Mouse (Mus musculus): ENCODE measurements at regions not wholly inside any gene's neighbourhood (a gene's known extent, or its start where the extent isn't known, plus 50 kb on each side); places are given as distances from the start of the nearest gene placed in this dataset.

DNA sequence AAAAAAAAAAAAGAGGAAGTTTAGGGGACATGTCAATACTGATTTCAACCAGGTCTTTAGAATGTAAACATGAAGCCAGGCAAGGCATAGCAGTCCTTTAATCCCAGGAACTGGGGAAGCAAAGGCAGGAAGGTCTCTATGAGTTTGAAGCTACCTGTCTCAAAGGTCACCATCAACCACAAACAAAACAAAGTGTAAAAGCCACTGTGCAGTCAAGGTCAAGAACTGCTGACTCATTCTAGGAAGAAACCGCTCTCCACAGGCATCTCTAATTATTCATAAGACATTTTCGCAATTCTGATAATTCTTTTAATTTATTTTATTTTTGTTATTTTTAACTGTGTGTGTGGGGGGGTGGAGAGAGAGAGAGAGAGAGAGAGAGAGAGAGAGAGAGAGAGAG lies 364.0 kb downstream of the Cntnap4 start:
- DNase-seq (ENCODE audit: low spot score), result no peak

DNA sequence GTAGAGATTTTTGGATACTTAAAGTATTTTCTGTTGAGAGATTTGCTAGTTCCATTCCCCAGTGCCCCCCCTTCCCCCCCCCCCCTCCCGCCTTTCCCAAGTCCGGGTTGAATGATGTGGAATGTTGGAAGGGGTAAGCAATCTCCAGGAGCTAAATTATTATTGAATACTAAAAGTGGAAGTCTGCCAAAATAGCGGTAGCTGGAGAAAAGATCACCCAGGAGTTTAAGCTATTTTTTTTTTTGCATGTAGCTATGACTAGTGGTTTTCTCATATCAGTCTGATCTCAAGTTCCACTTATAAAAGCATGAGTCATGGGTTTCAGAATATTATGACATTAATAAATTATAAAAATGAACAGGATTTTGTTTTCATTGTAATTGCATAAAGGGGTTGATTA lies 365.6 kb downstream of the Cntnap4 start:
- peak; percentile 12 for DNase-seq (ENCODE audit: low spot score)

- DNase-seq (ENCODE audit: low spot score), result peak; percentile 83
Observed at GRCm38 (mm10) chr8:112935897-112936719, 366.3 kb downstream of the Cntnap4 start.

GRCm38 (mm10) chr8:112972418-112972817 lies 402.6 kb downstream of the Cntnap4 start:
- DNase-seq (ENCODE audit: low spot score), result peak; percentile 32

GRCm38 (mm10) chr8:112975734-112976133 lies 405.9 kb downstream of the Cntnap4 start:
- no peak for DNase-seq (ENCODE audit: low spot score)

- no peak for DNase-seq (ENCODE audit: low spot score)
Observed at GRCm38 (mm10) chr8:112976312-112976711, 406.5 kb downstream of the Cntnap4 start.

GRCm38 (mm10) chr8:112993781-112994180 lies 423.9 kb downstream of the Cntnap4 start:
- DNase-seq (ENCODE audit: low spot score), result no peak

DNA sequence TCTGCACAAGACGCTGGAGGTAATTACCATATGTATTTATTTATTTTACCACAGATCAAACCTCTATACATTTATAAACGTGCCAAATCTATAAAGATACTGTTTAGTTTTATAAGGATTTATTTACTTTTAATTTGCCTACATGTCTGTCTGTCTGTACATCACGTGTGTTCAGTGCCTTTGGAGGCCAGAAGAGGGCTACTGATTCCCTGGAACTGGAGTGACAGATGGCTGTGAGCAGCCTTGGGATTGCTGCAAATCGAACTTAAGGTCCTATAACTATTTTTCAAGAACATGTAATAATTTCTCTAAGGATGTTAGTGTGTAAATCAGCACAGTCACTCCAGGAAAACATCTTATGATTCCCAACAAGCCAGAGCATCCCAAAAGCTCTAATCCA lies 437.5 kb downstream of the Cntnap4 start:
- DNase-seq (ENCODE audit: low spot score), result no peak

GRCm38 (mm10) chr8:113028880-113029279 lies 459.0 kb downstream of the Cntnap4 start:
- DNase-seq (ENCODE audit: low spot score), result no peak

GRCm38 (mm10) chr8:113051770-113052473 lies 482.1 kb downstream of the Cntnap4 start:
- DNase-seq (ENCODE audit: low spot score), result no peak

- no peak for DNase-seq (ENCODE audit: low spot score)
Observed at GRCm38 (mm10) chr8:113065246-113066169, 495.7 kb downstream of the Cntnap4 start.

DNA sequence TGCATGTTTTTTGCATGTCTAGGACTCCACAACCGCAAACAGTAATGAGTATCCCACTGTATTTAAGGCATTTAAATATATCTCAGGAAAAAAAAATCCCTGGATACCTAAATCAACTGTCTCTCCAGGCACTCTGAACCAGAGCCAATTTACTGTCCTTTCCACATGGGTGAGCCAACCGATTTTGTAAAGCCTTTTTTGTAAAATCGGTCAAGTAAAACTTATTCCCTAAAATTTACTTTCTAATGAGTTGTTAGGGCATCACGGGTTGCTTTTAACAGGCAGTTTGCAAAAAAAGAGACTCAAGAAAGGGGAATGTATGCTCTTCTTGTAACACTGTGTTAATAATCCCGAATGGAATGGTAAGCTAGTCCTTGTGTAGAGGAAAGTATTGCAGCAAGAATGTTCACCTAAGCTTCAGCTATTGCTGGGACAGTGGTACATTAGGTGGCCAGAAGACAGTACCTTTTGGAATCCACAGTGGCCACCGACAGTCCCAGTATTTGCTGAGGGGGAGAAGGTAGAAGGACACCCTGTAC lies 496.4 kb downstream of the Cntnap4 start:
- DNase-seq (ENCODE audit: low spot score), result no peak

DNA sequence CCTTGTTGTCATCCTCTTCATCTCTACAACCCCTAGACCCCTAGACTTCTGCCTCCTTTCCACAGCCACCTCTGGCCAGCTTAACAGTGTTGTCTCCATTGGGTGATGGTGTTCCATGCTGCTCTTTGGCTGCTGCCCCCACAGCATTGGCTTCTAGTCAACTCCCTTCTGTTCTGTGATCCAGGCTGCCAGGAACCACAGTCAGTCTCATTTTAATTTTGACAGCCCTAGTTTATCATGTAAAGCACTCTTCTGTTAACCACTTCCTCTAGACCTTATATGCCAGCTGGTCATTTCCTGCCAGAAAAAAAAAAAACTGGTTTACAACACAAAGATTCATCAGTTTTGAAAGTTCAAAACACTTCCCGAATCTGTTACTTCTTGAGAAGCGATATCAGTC lies 514.1 kb downstream of the Cntnap4 start:
- DNase-seq (ENCODE audit: low spot score), result no peak

GRCm38 (mm10) chr8:113087586-113087985 lies 517.7 kb downstream of the Cntnap4 start:
- no peak for DNase-seq (ENCODE audit: low spot score)

DNA sequence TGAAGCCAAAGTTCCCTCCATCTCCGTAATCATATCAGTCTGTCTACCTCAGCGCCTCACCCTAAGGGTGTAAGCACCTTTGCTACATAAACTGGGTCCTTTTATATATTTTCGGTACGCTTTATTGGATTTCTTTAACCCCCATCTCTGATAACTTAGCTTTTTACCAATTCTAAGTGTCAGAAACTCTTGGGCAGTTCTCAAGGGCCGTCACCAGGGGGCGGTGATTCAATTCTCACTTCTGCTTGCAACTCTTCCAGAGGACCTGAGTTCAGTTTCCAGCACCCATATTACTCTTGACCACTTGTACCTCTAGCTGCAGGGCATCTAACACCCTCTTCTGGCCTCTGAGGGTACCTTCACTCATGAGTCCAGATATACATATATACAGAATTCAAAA lies 523.7 kb upstream of the Mon1b start:
- no peak for DNase-seq (ENCODE audit: low spot score)

- no peak for DNase-seq (ENCODE audit: low spot score)
Observed at GRCm38 (mm10) chr8:113114165-113114700, 521.2 kb upstream of the Mon1b start.

- no peak for DNase-seq (ENCODE audit: low spot score)
Observed at GRCm38 (mm10) chr8:113117241-113117640, 518.1 kb upstream of the Mon1b start.

DNA sequence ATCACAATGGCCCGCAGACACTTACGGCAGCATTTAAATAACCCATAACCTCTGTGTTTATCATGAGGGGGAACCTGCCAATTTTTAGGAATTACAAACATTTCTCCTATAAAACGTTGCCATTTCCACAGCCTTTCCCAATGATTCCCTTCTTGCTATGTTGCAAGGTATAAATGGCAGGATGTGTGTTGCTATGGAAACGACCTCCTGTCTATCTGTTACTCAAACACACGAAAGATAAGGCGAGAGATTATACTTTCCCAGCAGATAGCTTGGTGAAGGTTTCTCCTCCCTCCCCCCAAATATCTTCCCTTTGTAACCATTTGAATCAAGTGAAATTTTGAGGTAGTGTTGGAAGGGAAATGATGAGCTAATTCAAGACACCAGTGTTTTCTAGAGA lies 509.8 kb upstream of the Mon1b start:
- DNase-seq (ENCODE audit: low spot score), result no peak

DNA sequence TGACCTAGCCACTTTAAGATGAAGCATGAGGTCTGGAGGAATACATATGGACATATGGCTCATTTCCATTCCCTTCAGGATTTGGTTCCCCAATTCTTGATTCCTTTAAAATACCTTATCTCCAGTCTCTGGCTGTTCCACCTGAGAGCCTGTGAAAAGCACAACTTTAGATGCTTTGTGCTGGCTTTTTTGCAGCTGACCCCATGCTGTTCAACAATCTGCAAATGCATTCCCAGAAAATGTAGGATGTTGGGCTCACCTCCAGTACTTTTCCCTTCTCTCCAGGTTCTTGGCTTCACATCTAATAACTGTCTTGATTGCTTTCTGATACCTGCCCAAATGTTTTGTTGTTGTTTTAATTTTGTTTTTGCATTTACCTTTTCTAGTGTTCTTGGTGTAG lies 498.0 kb upstream of the Mon1b start:
- DNase-seq (ENCODE audit: low spot score), result no peak

DNA sequence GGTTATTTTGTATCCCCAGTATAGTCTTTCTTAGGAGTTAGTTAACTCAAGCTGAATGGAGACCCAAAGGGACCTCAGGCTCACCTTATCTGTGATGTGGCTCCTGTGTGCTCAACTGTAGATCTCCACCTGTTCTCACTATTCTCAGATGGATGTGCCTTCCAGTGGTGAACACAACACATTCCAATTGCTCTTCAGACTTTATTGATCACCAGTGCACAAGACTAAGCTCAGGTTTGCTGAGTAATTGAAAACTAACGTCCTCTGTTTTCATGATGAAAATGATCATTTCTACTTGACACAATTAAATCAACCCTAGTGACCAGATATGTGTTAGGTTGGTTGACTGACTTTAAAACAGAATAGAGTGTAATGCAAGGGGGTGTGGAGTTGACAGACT lies 495.4 kb upstream of the Mon1b start:
- no peak for DNase-seq (ENCODE audit: low spot score)

GRCm38 (mm10) chr8:113141131-113141530 lies 494.3 kb upstream of the Mon1b start:
- DNase-seq (ENCODE audit: low spot score), result no peak

GRCm38 (mm10) chr8:113176591-113176990 lies 458.8 kb upstream of the Mon1b start:
- DNase-seq (ENCODE audit: low spot score), result no peak
